Mouse (Mus musculus): ENCODE data around the gene Fbxw7. TPM values are rescaled to one million over a fixed set of nuclear protein-coding genes. Genes with fewer than 3 reads are reported as not detected.
A peak's percentile ranks its signal among the peaks of the same experiment; 100 is the strongest.

The Fbxw7 gene
- 10 to 100 TPM; 12.8 to 96.2 (median 58.5) TPM for total RNA-seq (2018; cell fraction: chromatin; rRNA removed)
- 10 to 100 TPM in 25 of 26 experiments, 1 to 10 TPM in 1; 7.7 to 33.3 (median 20.9) TPM for total RNA-seq (2018; cell fraction: cytosol; rRNA removed)
- 10 to 100 TPM; 20.8 to 79.1 (median 49.0) TPM for total RNA-seq (2018; cell fraction: nucleus; rRNA removed)
- polyA plus RNA-seq (2018): 8.8 to 24.4 TPM (median 13.3 TPM) in 3 replicates

DNA sequence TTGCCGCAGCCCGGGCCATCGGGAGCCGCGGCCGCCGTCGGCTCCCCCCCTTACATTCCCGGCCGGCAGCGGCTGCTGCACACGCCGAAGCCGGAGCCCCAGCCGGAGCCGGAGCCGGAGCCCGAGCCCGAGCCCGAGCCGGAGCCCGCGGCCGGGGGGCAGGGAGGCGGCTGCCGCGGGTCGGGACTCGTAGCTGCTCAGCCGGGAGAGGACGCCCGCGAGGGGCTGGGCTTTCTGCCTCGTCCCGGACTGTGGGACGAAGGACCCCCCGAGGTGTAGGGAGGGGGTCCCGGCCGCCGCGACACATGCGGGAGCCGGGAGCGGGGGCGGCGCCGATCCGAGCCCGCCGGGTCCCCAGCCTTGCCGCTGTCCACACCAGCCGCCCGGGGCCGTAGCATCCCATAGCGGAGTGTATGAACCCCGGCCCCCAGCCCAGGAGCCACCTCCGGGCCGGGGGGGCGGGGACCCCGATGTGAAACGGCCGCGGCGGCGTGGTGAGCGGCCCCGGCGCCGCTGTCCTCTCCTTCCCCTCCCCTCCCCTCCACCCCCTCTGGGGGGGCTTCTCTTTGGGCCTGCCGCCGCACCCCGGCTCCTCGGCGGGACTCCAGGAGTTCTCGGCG, at the start of gene Fbxw7:
Gene Fbxw7, plus strand, starts transcription at position 507 of the 620 bp plus-strand sequence.
- under 1% methylated on average over 48 of the region's 76 CpGs for WGBS (ENCODE audit: missing documents)
- H3K36me3 ChIP-seq (ENCODE audit: inconsistent target): 0 out of 2 replicates have a peak, but pooled peaks cover 4% of the 10 kb centered on the region
- peak within 1 kb of the TSS; percentile 91 for H3K27ac ChIP-seq
- H3K4me3 ChIP-seq (ENCODE audit: inconsistent target): peak within 1 kb of the TSS; percentile 90
- H3K79me2 ChIP-seq (ENCODE audit: inconsistent target): peaks cover 60% of the 10 kb centered on the region

- H3K4me3 ChIP-seq (ENCODE audit: inconsistent target): no peak overlapping the region
- WGBS (ENCODE audit: missing documents): 86% methylated on average over 4 of the region's 4 CpGs
- no peak overlapping the region for H3K27ac ChIP-seq
- no peaks in the 10 kb centered on the region for H3K36me3 ChIP-seq (ENCODE audit: inconsistent target)
- no peaks in the 10 kb centered on the region for H3K79me2 ChIP-seq (ENCODE audit: inconsistent target)
Observed at GRCm38 (mm10) chr3:84768940-84769339, 46.1 kb upstream of the Fbxw7 start.

DNA sequence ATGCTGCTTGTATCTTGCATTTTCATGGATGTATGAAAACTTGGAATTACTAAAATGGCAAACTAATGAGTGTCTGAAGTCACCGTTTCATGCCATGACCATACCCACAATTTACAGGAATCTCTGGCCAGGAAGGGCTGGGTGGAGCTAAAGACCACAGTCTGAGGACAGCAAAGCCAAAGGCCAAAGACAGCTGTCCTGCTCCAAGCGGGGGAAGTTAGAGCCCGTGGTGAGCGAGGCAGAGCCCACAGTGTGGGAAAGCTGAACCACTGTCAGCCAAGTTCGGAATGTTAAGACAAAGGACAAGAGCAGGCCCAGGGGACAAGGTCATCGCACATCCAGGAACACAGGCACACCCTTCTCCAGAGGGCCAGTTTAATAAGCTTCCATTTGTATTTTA, 45.7 kb upstream of the Fbxw7 start:
- WGBS (ENCODE audit: missing documents): 37% methylated on average over 6 of the region's 6 CpGs
- no peak overlapping the region for H3K4me3 ChIP-seq (ENCODE audit: inconsistent target)

GRCm38 (mm10) chr3:84770518-84770917, 44.5 kb upstream of the Fbxw7 start:
- Histone ChIP-seq H3K36me3 (ENCODE audit: inconsistent target) (no peaks in the 10 kb centered on the region), H3K79me2 (ENCODE audit: inconsistent target) (no peaks in the 10 kb centered on the region), H3K4me3 (ENCODE audit: inconsistent target) (no peak overlapping the region), H3K27ac (no peak overlapping the region)
- WGBS (ENCODE audit: missing documents): 96% methylated on average over 6 of the region's 6 CpGs

More for the DNA sequence above, 45.7 kb upstream of the Fbxw7 start:
- H3K27ac ChIP-seq: 0 out of 2 replicates have a peak overlapping the region, but pooled peaks have one; percentile 17
- H3K79me2 ChIP-seq (ENCODE audit: inconsistent target): no peaks in the 10 kb centered on the region
- no peaks in the 10 kb centered on the region for H3K36me3 ChIP-seq (ENCODE audit: inconsistent target)

DNA sequence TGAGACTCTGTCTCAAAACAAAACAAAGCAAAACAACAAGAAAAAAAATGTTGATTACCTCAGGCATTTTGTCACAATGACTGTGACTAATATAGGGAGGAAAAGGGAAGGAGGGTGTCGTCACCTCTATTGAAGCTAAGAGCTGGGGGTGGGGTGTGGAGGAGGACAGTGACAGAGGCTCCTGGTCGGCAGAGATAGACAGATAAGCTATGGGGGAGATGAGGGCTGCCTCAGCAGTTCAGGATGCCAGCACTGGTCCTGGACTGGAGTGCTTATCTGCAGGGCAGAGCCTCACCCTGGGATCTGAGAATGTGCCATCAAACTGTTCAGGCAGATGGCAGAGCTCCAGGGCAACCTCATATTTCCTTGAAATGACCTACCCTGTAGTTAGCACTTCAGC, 43.1 kb upstream of the Fbxw7 start:
- WGBS (ENCODE audit: missing documents): 31% methylated on average over 2 of the region's 2 CpGs
- Histone ChIP-seq H3K4me3 (ENCODE audit: inconsistent target) (no peak overlapping the region), H3K27ac (peak overlapping the region; percentile 69), H3K36me3 (ENCODE audit: inconsistent target) (no peaks in the 10 kb centered on the region), H3K79me2 (ENCODE audit: inconsistent target) (no peaks in the 10 kb centered on the region)

- WGBS (ENCODE audit: missing documents): 74% methylated on average over 8 of the region's 8 CpGs
- Histone ChIP-seq H3K36me3 (ENCODE audit: inconsistent target) (no peaks in the 10 kb centered on the region), H3K27ac (no peak overlapping the region), H3K4me3 (ENCODE audit: inconsistent target) (no peak overlapping the region), H3K79me2 (ENCODE audit: inconsistent target) (no peaks in the 10 kb centered on the region)
Observed at GRCm38 (mm10) chr3:84774246-84775066, 40.6 kb upstream of the Fbxw7 start.

DNA sequence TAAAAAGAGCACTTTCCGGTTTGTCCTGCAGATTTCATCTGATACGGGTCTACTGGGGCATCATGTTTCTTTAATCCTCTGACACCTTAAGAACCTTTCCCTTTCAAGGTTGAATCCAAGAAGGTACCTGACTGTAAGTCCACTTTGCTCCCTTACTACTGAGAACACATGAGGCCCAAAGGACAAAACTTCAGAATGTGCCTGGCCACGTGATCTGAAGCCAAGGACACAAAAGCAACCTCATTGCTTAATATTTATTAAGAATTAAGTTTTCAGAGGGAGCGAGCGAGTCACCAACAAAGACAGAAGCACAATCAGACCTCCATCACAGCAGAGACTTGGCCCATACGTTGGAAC, 40.0 kb upstream of the Fbxw7 start:
- Histone ChIP-seq H3K79me2 (ENCODE audit: inconsistent target) (no peaks in the 10 kb centered on the region), H3K4me3 (ENCODE audit: inconsistent target) (no peak overlapping the region), H3K36me3 (ENCODE audit: inconsistent target) (no peaks in the 10 kb centered on the region), H3K27ac (no peak overlapping the region)
- WGBS (ENCODE audit: missing documents): 98% methylated on average over 6 of the region's 6 CpGs

DNA sequence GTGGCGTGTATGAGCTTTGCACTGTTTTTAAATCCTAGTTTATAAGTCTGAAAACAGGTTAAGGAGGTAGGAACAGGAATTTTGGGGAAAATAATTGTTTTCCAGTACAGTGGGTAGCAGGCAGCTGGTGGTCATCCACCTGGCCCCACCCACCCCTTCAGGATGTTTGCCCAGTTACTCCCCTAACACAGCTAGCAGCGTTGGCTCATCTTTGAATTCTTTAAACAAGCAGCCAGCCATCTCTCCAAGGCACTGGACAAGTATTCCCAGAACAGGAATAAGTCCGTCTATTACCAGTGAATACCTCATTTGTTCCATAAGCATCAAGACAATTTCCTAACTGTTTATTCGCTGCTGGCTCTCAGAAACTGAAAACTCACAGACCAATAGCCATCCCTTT, 39.5 kb upstream of the Fbxw7 start:
- no peaks in the 10 kb centered on the region for H3K36me3 ChIP-seq (ENCODE audit: inconsistent target)
- H3K79me2 ChIP-seq (ENCODE audit: inconsistent target): no peaks in the 10 kb centered on the region
- WGBS (ENCODE audit: missing documents): 98% methylated on average over 4 of the region's 4 CpGs
- H3K4me3 ChIP-seq (ENCODE audit: inconsistent target): no peak overlapping the region
- H3K27ac ChIP-seq: no peak overlapping the region

GRCm38 (mm10) chr3:84776084-84776483, 39.0 kb upstream of the Fbxw7 start:
- Histone ChIP-seq H3K27ac (no peak overlapping the region), H3K36me3 (ENCODE audit: inconsistent target) (no peaks in the 10 kb centered on the region), H3K79me2 (ENCODE audit: inconsistent target) (no peaks in the 10 kb centered on the region), H3K4me3 (ENCODE audit: inconsistent target) (no peak overlapping the region)
- WGBS (ENCODE audit: missing documents): 100% methylated on average over 1 of the region's 1 CpGs

GRCm38 (mm10) chr3:84787914-84788313, 27.2 kb upstream of the Fbxw7 start:
- Histone ChIP-seq H3K36me3 (ENCODE audit: inconsistent target) (no peaks in the 10 kb centered on the region), H3K27ac (no peak overlapping the region), H3K4me3 (ENCODE audit: inconsistent target) (no peak overlapping the region), H3K79me2 (ENCODE audit: inconsistent target) (no peaks in the 10 kb centered on the region)
- 87% methylated on average over 4 of the region's 4 CpGs for WGBS (ENCODE audit: missing documents)

- no peak overlapping the region for H3K4me3 ChIP-seq (ENCODE audit: inconsistent target)
- H3K79me2 ChIP-seq (ENCODE audit: inconsistent target): no peaks in the 10 kb centered on the region
- 89% methylated on average over 9 of the region's 9 CpGs for WGBS (ENCODE audit: missing documents)
- no peak overlapping the region for H3K27ac ChIP-seq
- H3K36me3 ChIP-seq (ENCODE audit: inconsistent target): no peaks in the 10 kb centered on the region
Observed at GRCm38 (mm10) chr3:84804036-84804435, 11.0 kb upstream of the Fbxw7 start.

DNA sequence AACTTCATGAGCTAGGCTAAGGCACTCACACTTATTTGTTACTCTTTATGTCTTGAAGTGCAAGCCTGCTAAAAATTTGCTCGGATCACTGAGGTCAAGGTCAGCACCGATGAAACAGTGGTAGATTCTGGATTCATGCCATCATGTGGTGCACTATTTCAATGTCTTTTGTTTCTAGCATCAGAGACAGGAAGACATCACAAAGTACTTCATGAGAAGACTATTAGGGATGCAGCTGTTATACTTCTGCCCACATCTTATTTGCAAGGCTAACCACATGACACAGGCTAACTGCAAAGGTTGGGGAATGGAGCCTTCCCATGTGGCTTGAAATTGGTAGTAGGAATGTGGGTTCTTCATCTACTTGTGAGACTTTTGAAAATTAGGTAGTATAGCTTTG, 8.9 kb upstream of the Fbxw7 start:
- 79% methylated on average over 2 of the region's 2 CpGs for WGBS (ENCODE audit: missing documents)
- no peaks in the 10 kb centered on the region for H3K79me2 ChIP-seq (ENCODE audit: inconsistent target)
- no peak overlapping the region for H3K27ac ChIP-seq
- H3K4me3 ChIP-seq (ENCODE audit: inconsistent target): no peak overlapping the region
- no peaks in the 10 kb centered on the region for H3K36me3 ChIP-seq (ENCODE audit: inconsistent target)

DNA sequence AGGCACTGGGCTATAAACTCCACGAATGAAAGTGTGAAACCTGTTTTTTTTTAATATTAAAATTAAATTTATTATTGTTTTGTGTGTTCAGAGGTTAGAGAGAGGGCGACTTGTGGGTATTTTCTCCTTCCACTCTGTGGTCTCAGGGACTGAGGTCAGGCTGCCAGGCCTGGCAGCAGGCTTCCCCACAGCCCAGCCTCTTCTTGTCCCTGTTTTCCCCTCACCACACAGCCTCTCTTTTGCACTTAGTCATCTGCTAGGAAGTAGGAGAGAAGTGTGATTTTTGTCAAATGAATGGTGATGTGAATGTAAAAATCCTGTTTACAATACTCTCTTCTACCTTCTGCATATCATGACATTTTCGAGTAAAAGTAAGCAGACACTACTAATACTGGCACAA, 7.2 kb upstream of the Fbxw7 start:
- no peak overlapping the region for H3K27ac ChIP-seq
- peaks cover 6% of the 10 kb centered on the region; the same call in 1 of the 2 replicates for H3K79me2 ChIP-seq (ENCODE audit: inconsistent target)
- H3K36me3 ChIP-seq (ENCODE audit: inconsistent target): no peaks in the 10 kb centered on the region
- no peak overlapping the region for H3K4me3 ChIP-seq (ENCODE audit: inconsistent target)
- WGBS (ENCODE audit: missing documents): 50% methylated on average over 3 of the region's 3 CpGs

DNA sequence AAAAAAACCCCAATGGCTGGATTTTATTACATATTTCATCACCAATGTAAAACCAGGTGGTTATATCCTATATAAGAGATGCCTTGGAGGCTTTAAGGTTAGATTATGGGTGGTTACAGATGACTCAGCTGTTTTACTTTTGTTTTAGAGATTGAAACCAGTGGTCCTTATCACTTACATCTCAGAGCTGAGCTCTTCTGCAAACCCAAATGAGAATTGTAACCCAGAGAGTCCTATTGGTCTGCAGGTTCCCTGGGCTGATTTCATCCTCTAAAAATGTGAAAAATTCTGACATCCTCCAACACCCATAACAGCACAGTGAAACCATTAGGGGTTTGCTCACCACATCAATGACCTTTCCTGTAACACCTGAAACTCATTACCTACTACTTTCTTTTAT, 6.2 kb upstream of the Fbxw7 start:
- Histone ChIP-seq H3K27ac (no peak overlapping the region), H3K36me3 (ENCODE audit: inconsistent target) (no peaks in the 10 kb centered on the region), H3K4me3 (ENCODE audit: inconsistent target) (no peak overlapping the region), H3K79me2 (ENCODE audit: inconsistent target) (peaks cover 13% of the 10 kb centered on the region; the same call in 1 of the 2 replicates)

DNA sequence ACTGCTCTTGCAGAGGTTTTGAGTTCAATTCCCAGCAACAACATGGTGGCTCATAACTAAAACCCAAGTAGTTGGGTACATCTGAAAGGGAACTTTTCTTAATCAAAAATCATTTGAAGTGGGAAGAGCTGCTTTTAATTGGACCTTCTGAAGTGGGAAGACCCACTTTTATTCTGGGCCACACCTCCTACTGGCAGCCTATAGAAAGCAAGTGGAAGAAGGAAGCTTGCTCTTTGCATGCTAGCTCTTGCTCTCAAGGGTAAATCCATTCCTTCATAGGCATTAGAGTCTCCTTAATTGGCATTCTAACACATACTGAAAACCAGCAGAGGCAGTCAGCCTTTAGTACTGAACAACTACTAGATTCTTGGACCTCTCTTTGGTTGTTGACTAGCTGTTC, 4.3 kb upstream of the Fbxw7 start:
- Histone ChIP-seq H3K27ac (no peak overlapping the region), H3K36me3 (ENCODE audit: inconsistent target) (no peaks in the 10 kb centered on the region), H3K79me2 (ENCODE audit: inconsistent target) (peaks cover 19% of the 10 kb centered on the region), H3K4me3 (ENCODE audit: inconsistent target) (no peak overlapping the region)
